Mouse (Mus musculus): ENCODE data around the gene Tra2a. TPM values are rescaled to one million over a fixed set of nuclear protein-coding genes. Genes with fewer than 3 reads are reported as not detected.

Gene Tra2a
- polyA plus RNA-seq, 1 experiment from 2014 or later: 75.1 TPM

GRCm38 (mm10) chr6:49194536-49194935 lies 69.3 kb downstream of the Tra2a start:
- Histone ChIP-seq H3K4me2 (ENCODE audit: low read depth, severe bottlenecking) (no peak overlapping the region), H3K27me3 (ENCODE audit: control insufficient read depth, insufficient read depth, low read length) (no peaks in the 10 kb centered on the region), H3K27ac (replicated peaks; ENCODE audit: low read depth, low read length) (no peak overlapping the region), H3K9ac (ENCODE audit: low read length) (no peak overlapping the region), H3K9me3 (ENCODE audit: control insufficient read depth, low read length) (no peaks in the 10 kb centered on the region), H3K4me1 (ENCODE audit: control insufficient read depth, insufficient read depth, low read length) (no peaks in the 10 kb centered on the region), H3K4me3 (ENCODE audit: low read depth, low read length) (no peak overlapping the region), H3K36me3 (ENCODE audit: control insufficient read depth, insufficient read depth, low read length) (peaks cover 3% of the 10 kb centered on the region; the same call in 1 of the 2 replicates)
- WGBS: 93% methylated on average over 4 of the region's 4 CpGs
- DNase-seq (ENCODE audit: low spot score): no peak
- no peak for ATAC-seq (ENCODE audit: insufficient number of reproducible peaks, low FRiP score, low TSS enrichment, low read depth)

Other genes starting within 250 kb of the Tra2a start
- gene Gpnmb, start 227.5 kb downstream of the Tra2a start, polyA plus RNA-seq (2014; fragmentation: Nextera tagmentation; extraction: Ambion mirVana): 0.17 TPM in 1 of 2 replicates, not detected in the other
- 59.7 and 70.2 TPM in 2 replicates for gene Malsu1, start 190.2 kb downstream of the Tra2a start, polyA plus RNA-seq (2014; fragmentation: Nextera tagmentation; extraction: Ambion mirVana)
- 140 and 155 TPM in 2 replicates for gene Igf2bp3, start 49.1 kb downstream of the Tra2a start, polyA plus RNA-seq (2014; fragmentation: Nextera tagmentation; extraction: Ambion mirVana)
- 7.2 and 7.3 TPM in 2 replicates for gene Ccdc126, start 55.2 kb upstream of the Tra2a start, polyA plus RNA-seq (2014; fragmentation: Nextera tagmentation; extraction: Ambion mirVana)
- gene Fam221a, start 103.7 kb upstream of the Tra2a start, polyA plus RNA-seq (2014; fragmentation: Nextera tagmentation; extraction: Ambion mirVana): 5.5 and 7.2 TPM in 2 replicates
- gene Stk31, start 131.6 kb upstream of the Tra2a start, polyA plus RNA-seq (2014; fragmentation: Nextera tagmentation; extraction: Ambion mirVana): 0.05 TPM in 1 of 2 replicates, not detected in the other